In the genomic region with DNA sequence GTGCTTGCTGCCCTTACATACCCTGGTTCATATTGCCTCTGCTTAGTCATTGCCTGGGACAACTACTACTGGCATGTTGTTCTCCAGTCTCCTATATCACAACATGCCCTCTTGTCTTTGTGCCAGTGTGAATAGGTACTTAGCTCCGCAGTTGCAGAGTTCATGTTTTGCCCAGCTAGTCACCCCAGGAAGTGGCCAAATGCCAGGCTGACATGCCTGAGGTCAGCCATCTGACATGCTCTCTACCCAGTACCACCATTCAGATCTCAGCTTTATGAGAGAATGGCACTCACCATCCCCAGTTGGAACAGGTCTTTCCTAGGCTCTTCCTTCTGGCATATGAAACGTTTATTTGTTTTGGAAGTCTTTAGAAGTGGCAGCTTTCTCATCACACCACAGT, we compare ENCODE assay signal across 19 mouse cellular contexts.
"Had no signal": no experiment of that assay in that cellular context is flagged by ENCODE, and none has a peak within 500 bp of the region (broad histone marks: within the 10 kb centered on the region; RNA-seq: fewer than 3 reads in every experiment).

No protein-coding gene starts in this region.

- H3K27me3 ChIP-seq: kidney, embryonic 15.5 days; limb, embryonic 12.5 days; limb, embryonic 15.5 days; liver, embryonic 12.5 days; liver, embryonic 15.5 days; megakaryocyte, embryonic 14.5 days; midbrain, embryonic 13.5 days; neural tube, embryonic 13.5 days; stomach, embryonic 15.5 days had no signal

- DNase-seq: kidney, adult 8-10 months; lung, adult 2 months; retina, postnatal 1 day; right cerebral cortex, postnatal 25 days; spleen, adult 18-20 months; thymus, postnatal 25 days had no signal

- ATAC-seq: intestine, postnatal 0 days; liver, embryonic 12.5 days; midbrain, embryonic 13.5 days; midbrain, embryonic 16.5 days had no signal

- H3K27ac ChIP-seq: kidney, embryonic 15.5 days; limb, embryonic 12.5 days; limb, embryonic 15.5 days; liver, embryonic 12.5 days; liver, embryonic 15.5 days; midbrain, embryonic 10.5 days; midbrain, embryonic 13.5 days; neural tube, embryonic 13.5 days; stomach, embryonic 15.5 days had no signal

- H3K4me2 ChIP-seq: kidney, embryonic 15.5 days; limb, embryonic 12.5 days; limb, embryonic 15.5 days; liver, embryonic 12.5 days; liver, embryonic 15.5 days; midbrain, embryonic 13.5 days; neural tube, embryonic 13.5 days; stomach, embryonic 15.5 days had no signal

- H3K4me1 ChIP-seq: limb, embryonic 12.5 days; limb, embryonic 15.5 days; liver, embryonic 12.5 days; liver, embryonic 15.5 days; megakaryocyte, embryonic 14.5 days; midbrain, embryonic 10.5 days; midbrain, embryonic 13.5 days; stomach, embryonic 15.5 days had no signal

- H3K9ac ChIP-seq: kidney, embryonic 15.5 days; limb, embryonic 12.5 days; limb, embryonic 15.5 days; liver, embryonic 12.5 days; liver, embryonic 15.5 days; midbrain, embryonic 13.5 days; neural tube, embryonic 13.5 days; stomach, embryonic 15.5 days had no signal

- H3K4me3 ChIP-seq: kidney, embryonic 15.5 days; limb, embryonic 12.5 days; limb, embryonic 15.5 days; liver, embryonic 12.5 days; liver, embryonic 15.5 days; megakaryocyte, embryonic 14.5 days; midbrain, embryonic 10.5 days; midbrain, embryonic 13.5 days; myocyte; neural tube, embryonic 13.5 days; stomach, embryonic 15.5 days had no signal

- H3K9me3 ChIP-seq: kidney, embryonic 15.5 days; limb, embryonic 12.5 days; limb, embryonic 15.5 days; liver, embryonic 12.5 days; liver, embryonic 15.5 days; midbrain, embryonic 10.5 days; midbrain, embryonic 13.5 days; neural tube, embryonic 13.5 days; stomach, embryonic 15.5 days had no signal

- H3K36me3 ChIP-seq: kidney, embryonic 15.5 days; limb, embryonic 12.5 days; limb, embryonic 15.5 days; liver, embryonic 12.5 days; liver, embryonic 15.5 days; midbrain, embryonic 10.5 days; midbrain, embryonic 13.5 days; neural tube, embryonic 13.5 days; stomach, embryonic 15.5 days had no signal
